Mouse (Mus musculus) embryonic facial prominence, embryonic 14.5 days (tissue): Measurements from ENCODE around the gene Lcor. TPM values are rescaled to one million over a fixed set of nuclear protein-coding genes. Genes with fewer than 3 reads are reported as not detected.

Experiments
- ATAC-seq: fragments of 200-750 bp; cut with Nextera tagmentation; 2 replicates; pipeline ENCODE4 v1.8.0; 2017; ENCODE audit warnings: low read depth, moderate number of reproducible peaks, moderate TSS enrichment
- DNase-seq: peaks from one replicate; pipeline ENCODE4 v3.0.0-alpha.2; 2015; ENCODE audit warnings: low spot score
- H3K27ac ChIP-seq: fragments of 300-500 bp; sonication (generic); replicated peaks from 2 replicates; pipeline ENCODE4 v1.5.1; 2014; ENCODE audit warnings: low read depth, mild to moderate bottlenecking, low read length, moderate library complexity
- H3K27me3 ChIP-seq: fragments of 300-500 bp; sonication (generic); replicated peaks from 2 replicates; pipeline ENCODE4 v1.6.1; 2014; ENCODE audit warnings: low read length; ENCODE audit not compliant: control insufficient read depth, insufficient read depth
- H3K36me3 ChIP-seq: fragments of 300-500 bp; sonication (generic); 2 replicates; pipeline ENCODE4 v1.6.1; 2014; ENCODE audit warnings: low read length, mixed read lengths; ENCODE audit not compliant: control insufficient read depth, insufficient read depth
- H3K4me1 ChIP-seq: fragments of 300-500 bp; sonication (generic); 2 replicates; pipeline ENCODE4 v1.6.1; 2014; ENCODE audit warnings: antibody characterized with exemption, low read length; ENCODE audit not compliant: control insufficient read depth, insufficient read depth
- H3K4me2 ChIP-seq: fragments of 300-500 bp; sonication (generic); 2 replicates; pipeline ENCODE4 v1.6.1; 2014; ENCODE audit warnings: low read depth, mild to moderate bottlenecking, low read length, moderate library complexity, mixed read lengths
- H3K4me3 ChIP-seq: fragments of 300-500 bp; sonication (generic); 2 replicates; pipeline ENCODE4 v1.5.1; 2014; ENCODE audit warnings: low read depth, mild to moderate bottlenecking, low read length
- H3K9ac ChIP-seq: fragments of 300-500 bp; sonication (generic); 2 replicates; pipeline ENCODE4 v1.6.1; 2014; ENCODE audit warnings: low read depth, mild to moderate bottlenecking, low read length, moderate library complexity, mixed read lengths
- H3K9me3 ChIP-seq: fragments of 300-500 bp; sonication (generic); 2 replicates; pipeline ENCODE4 v1.6.1; 2016; ENCODE audit warnings: low read length; ENCODE audit not compliant: control insufficient read depth
- WGBS: fragments of 180-500 bp; shearing (Covaris S2); extraction: QIAGEN DNeasy Blood & Tissue Kit; methylation state at CpG from one replicate; pipeline ENCODE4 v1.1.7; 2014; 5-methylcytosine and 5-hydroxymethylcytosine counted together
- polyA plus RNA-seq: library from polyadenylated mRNA; unstranded; fragments of >200 nt; fragmentation: Nextera tagmentation; extraction: Ambion mirVana; gene quantifications from 2 replicates; pipeline ENCODE4 v1.2.1, GENCODE M21; 2014

Gene Lcor
- polyA plus RNA-seq, 1 experiment from 2014 or later, result 9.7 TPM

DNA sequence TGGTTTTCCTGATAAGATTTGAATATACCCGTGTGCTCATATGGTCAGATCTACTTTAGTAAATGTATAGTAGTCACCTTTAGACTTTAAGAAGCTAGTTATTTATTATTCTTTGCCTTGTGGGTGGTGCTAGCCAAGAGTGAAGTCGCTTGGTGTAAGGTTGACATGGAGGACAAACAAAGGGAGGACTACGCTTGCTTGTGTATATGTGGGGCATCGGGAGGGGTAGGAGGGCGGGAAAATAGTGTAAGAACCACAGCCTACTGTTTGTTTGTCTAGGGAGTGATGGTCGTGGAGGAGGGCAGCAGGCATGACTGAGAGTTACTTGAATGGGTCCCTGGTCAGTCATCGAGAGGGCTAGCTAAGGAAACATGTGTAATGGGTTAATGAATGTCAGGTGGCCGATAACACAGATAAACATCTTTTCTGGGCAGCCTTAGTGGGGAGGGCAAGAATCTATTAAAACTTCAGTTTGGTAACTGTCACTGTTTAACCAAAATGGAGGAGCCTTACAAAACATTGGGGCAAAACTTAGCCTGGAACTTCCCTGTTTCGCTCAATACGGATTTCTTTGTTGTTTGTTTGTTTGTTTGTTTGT is 37.3 kb upstream of the Lcor start:
- Histone ChIP-seq H3K9me3 (no peaks in the 10 kb centered on the region), H3K36me3 (no peaks in the 10 kb centered on the region), H3K4me2 (no peak overlapping the region), H3K4me1 (peaks cover 4% of the 10 kb centered on the region; the same call in 1 of the 2 replicates), H3K9ac (no peak overlapping the region), H3K4me3 (no peak overlapping the region), H3K27me3 (peaks cover 17% of the 10 kb centered on the region), H3K27ac (no peak overlapping the region)
- no peak for DNase-seq
- WGBS, result 46% methylated on average over 10 of the region's 10 CpGs
- ATAC-seq, result no peak

DNA sequence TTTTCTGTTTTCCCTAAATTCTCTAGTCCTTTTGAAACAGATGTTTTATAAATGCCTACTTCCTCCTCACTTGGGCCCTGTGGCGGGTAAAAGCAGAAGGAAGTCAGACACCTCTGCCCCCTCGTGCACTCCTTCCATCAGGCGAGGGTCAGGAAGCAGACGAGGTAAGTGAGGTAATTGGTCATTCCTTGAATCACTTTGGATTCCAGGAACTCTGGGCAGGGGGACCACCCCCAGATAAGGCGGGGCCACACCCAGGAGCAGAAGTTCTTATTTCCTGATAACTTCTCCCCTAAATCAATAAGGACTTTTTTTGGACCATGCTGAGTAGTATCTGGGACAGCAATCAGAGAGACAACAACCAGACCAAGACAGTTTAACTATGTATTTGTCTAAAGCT is 36.7 kb upstream of the Lcor start:
- ATAC-seq, result no peak
- WGBS, result 31% methylated on average over 5 of the region's 5 CpGs
- no peak overlapping the region for H3K9ac ChIP-seq
- peaks cover 4% of the 10 kb centered on the region; the same call in 1 of the 2 replicates for H3K4me1 ChIP-seq
- H3K27me3 ChIP-seq, result peaks cover 17% of the 10 kb centered on the region
- H3K4me2 ChIP-seq, result no peak overlapping the region
- DNase-seq, result no peak
- no peaks in the 10 kb centered on the region for H3K36me3 ChIP-seq
- no peak overlapping the region for H3K4me3 ChIP-seq
- H3K27ac ChIP-seq, result no peak overlapping the region
- H3K9me3 ChIP-seq, result no peaks in the 10 kb centered on the region

DNA sequence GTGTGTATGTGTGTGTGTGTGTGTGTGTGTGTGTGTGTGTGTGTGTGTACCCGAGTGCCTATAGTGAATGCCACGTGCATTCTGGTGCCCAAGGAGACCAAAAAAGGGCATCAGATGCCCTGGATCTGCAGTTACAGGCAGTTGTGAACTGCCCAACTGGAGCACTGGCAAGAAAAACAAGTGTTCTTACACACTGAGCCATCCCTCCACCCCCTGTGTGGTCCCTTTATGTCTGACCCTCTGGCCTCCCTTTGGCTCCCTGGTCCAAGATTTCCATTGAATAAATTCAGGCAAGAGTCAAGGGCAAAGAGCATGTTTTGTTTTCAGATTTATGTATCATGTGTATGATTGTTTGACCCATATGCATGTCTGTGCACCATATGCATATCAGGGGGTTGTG is 35.3 kb upstream of the Lcor start:
- H3K27ac ChIP-seq, result no peak overlapping the region
- H3K27me3 ChIP-seq, result peaks cover 5% of the 10 kb centered on the region; the same call in 1 of the 2 replicates
- no peak overlapping the region for H3K4me3 ChIP-seq
- ATAC-seq, result no peak
- WGBS, result 100% methylated on average over 2 of the region's 2 CpGs
- H3K36me3 ChIP-seq, result no peaks in the 10 kb centered on the region
- peaks cover 3% of the 10 kb centered on the region; the same call in 1 of the 2 replicates for H3K4me1 ChIP-seq
- H3K9me3 ChIP-seq, result no peaks in the 10 kb centered on the region
- no peak overlapping the region for H3K9ac ChIP-seq
- DNase-seq, result no peak
- no peak overlapping the region for H3K4me2 ChIP-seq

DNA sequence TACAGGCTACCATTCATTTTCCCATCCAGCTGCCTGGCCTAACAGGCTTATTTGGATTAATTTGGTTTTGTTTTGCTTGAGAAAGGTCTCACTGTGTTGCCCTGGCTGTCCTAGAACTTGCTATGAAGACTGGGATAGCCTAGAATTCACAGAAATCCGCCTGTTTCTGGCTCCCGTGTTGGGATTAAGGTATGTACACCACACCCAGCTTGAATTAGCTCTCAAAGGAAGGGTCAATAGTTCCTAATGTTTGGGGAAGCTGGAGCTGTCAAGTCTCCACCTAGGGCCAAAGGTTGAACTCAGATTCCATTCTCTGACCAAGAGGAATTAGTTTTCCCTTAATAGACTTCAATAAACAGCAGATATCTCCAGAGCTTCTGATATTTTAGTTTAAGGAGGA is 34.7 kb upstream of the Lcor start:
- Histone ChIP-seq H3K27me3 (no peaks in the 10 kb centered on the region), H3K9me3 (no peaks in the 10 kb centered on the region), H3K4me3 (no peak overlapping the region), H3K27ac (no peak overlapping the region), H3K4me2 (no peak overlapping the region), H3K9ac (no peak overlapping the region), H3K36me3 (no peaks in the 10 kb centered on the region), H3K4me1 (no peaks in the 10 kb centered on the region; the same call in 1 of the 2 replicates)
- DNase-seq, result no peak
- ATAC-seq, result no peak
- 80% methylated on average over 2 of the region's 2 CpGs for WGBS

- Histone ChIP-seq H3K9me3 (no peaks in the 10 kb centered on the region), H3K27ac (no peak overlapping the region), H3K4me2 (no peak overlapping the region), H3K36me3 (no peaks in the 10 kb centered on the region), H3K4me1 (no peaks in the 10 kb centered on the region; the same call in 1 of the 2 replicates), H3K4me3 (no peak overlapping the region), H3K27me3 (no peaks in the 10 kb centered on the region), H3K9ac (no peak overlapping the region)
- no peak for ATAC-seq
- no peak for DNase-seq
- WGBS, result 63% methylated on average over 7 of the region's 7 CpGs
Observed at GRCm38 (mm10) chr19:41449415-41450075, 32.9 kb upstream of the Lcor start.

- Histone ChIP-seq H3K9ac (no peak overlapping the region), H3K4me2 (no peak overlapping the region), H3K36me3 (no peaks in the 10 kb centered on the region), H3K4me3 (no peak overlapping the region), H3K27me3 (no peaks in the 10 kb centered on the region), H3K9me3 (no peaks in the 10 kb centered on the region), H3K4me1 (no peaks in the 10 kb centered on the region), H3K27ac (no peak overlapping the region)
- 12% methylated on average over 3 of the region's 3 CpGs for WGBS
- no peak for DNase-seq
- no peak for ATAC-seq
Observed at GRCm38 (mm10) chr19:41452166-41452565, 30.3 kb upstream of the Lcor start.

DNA sequence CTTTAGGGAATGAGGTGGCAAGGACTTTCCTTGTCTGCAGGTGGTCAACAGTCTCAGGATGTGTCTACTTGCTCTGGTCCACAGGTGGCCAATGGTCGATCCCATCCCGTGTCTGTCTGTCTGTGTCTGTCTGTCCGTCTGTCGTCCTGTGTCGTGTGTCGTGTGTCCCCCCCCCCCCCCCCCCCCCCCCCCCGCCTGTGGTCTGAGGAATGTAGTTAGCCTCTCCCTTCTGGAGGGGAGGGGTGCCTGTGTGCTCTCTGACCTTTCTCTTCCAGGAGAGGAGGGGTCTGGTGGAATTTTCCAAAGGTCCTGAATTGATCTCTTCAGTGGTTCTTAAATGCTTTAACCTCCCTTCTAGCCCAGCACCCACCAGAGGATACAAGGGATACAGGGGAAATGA is 27.8 kb upstream of the Lcor start:
- Histone ChIP-seq H3K36me3 (no peaks in the 10 kb centered on the region), H3K4me1 (no peaks in the 10 kb centered on the region), H3K9ac (no peak overlapping the region), H3K27me3 (no peaks in the 10 kb centered on the region), H3K9me3 (no peaks in the 10 kb centered on the region), H3K27ac (no peak overlapping the region), H3K4me3 (no peak overlapping the region), H3K4me2 (no peak overlapping the region)
- DNase-seq (no peak), ATAC-seq (no peak)
- 70% methylated on average over 6 of the region's 7 CpGs for WGBS

DNA sequence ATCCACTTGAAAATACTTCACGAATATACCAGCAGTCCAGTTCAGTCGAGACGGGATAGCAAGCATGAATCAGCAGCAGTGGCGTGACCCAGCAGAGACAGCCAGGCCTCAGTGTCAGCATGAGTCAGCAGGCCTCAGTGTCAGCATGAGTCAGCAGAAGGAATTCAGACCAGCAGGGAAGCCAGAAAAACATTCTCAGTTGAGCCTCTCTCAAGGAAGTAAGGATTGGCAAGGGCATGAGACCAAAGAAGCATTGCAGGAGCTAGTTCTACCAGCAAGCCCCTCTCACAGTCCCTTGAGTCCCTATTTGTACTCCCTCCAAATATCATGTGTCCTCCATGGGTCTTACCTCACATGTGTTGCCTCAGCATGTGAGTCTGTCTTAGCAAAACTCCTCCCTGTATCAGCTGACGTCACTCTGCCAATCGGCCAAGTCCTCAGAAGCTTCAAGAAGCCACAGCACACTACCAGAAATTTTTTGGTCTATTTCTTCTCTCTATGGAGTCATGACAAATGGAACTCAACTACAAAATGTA is 27.3 kb upstream of the Lcor start:
- Histone ChIP-seq H3K4me2 (no peak overlapping the region), H3K4me1 (no peaks in the 10 kb centered on the region), H3K4me3 (no peak overlapping the region), H3K9ac (no peak overlapping the region), H3K36me3 (no peaks in the 10 kb centered on the region), H3K9me3 (no peaks in the 10 kb centered on the region), H3K27ac (no peak overlapping the region), H3K27me3 (no peaks in the 10 kb centered on the region)
- 76% methylated on average over 6 of the region's 6 CpGs for WGBS
- ATAC-seq (no peak), DNase-seq (no peak)

DNA sequence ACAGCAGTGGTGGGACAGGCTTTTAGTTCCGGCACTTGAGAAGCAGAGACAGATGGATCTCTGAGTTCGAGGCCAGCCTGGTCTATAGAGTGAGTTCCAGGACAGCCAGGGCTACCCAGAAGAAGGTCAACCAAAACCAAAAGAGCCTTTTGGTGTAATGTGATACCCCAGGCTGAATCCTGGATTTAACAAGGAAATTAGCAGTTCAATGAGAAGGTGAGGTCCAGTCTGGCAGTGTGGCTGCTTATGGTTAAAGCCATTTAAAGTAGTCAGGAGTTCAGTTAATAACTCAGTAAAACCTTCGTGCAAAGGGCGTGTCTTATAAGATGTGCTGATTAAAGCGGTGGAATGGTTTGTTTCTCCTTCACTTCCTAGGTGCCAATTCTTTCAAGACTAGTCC is 25.3 kb upstream of the Lcor start:
- H3K4me3 ChIP-seq, result no peak overlapping the region
- H3K9me3 ChIP-seq, result no peaks in the 10 kb centered on the region
- no peak overlapping the region for H3K27ac ChIP-seq
- H3K4me2 ChIP-seq, result no peak overlapping the region
- no peak overlapping the region for H3K9ac ChIP-seq
- 79% methylated on average over 5 of the region's 5 CpGs for WGBS
- H3K4me1 ChIP-seq, result no peaks in the 10 kb centered on the region
- no peaks in the 10 kb centered on the region for H3K36me3 ChIP-seq
- DNase-seq (no peak), ATAC-seq (no peak)
- no peaks in the 10 kb centered on the region for H3K27me3 ChIP-seq
